Mouse (Mus musculus) testis, adult 2 months (tissue): ENCODE data around the gene Nat14. TPM values are rescaled to one million over a fixed set of nuclear protein-coding genes. Genes with fewer than 3 reads are reported as not detected.

Experiments
- H3K27ac ChIP-seq: fragments of 200-500 bp; 2 replicates; pipeline ENCODE4 v1.5.1; 2012; ENCODE audit warnings: low read depth, low read length; ENCODE audit not compliant: control insufficient read depth, insufficient read depth
- H3K27me3 ChIP-seq: fragments of 200-500 bp; 2 replicates; pipeline ENCODE4 v1.6.1; 2012; ENCODE audit warnings: mild to moderate bottlenecking, low read length, moderate library complexity; ENCODE audit not compliant: control insufficient read depth, insufficient read depth
- H3K36me3 ChIP-seq: fragments of 200-500 bp; 2 replicates; pipeline ENCODE4 v1.6.1; 2012; ENCODE audit warnings: mild to moderate bottlenecking, low read length; ENCODE audit not compliant: control insufficient read depth, insufficient read depth
- H3K4me1 ChIP-seq: fragments of 200-500 bp; 2 replicates; pipeline ENCODE4 v1.6.1; 2012; ENCODE audit warnings: low read length; ENCODE audit not compliant: control insufficient read depth, insufficient read depth
- H3K4me3 ChIP-seq: fragments of 200-500 bp; 2 replicates; pipeline ENCODE4 v1.5.1; 2012; ENCODE audit warnings: low read depth, mild to moderate bottlenecking, low read length, moderate library complexity, mixed read lengths; ENCODE audit not compliant: control insufficient read depth
- CTCF ChIP-seq: fragments of 200-500 bp; IDR thresholded peaks from 2 replicates; pipeline ENCODE4 v1.5.1; 2012; ENCODE audit warnings: low read depth, mild to moderate bottlenecking, inconsistent platforms, low read length, moderate library complexity; ENCODE audit not compliant: control insufficient read depth, insufficient read depth, insufficient replicate concordance
- POLR2A ChIP-seq: fragments of 200-500 bp; IDR thresholded peaks from 2 replicates; pipeline ENCODE4 v1.6.1; 2012; ENCODE audit warnings: low read depth, mild to moderate bottlenecking, inconsistent platforms, low read length, moderate library complexity; ENCODE audit not compliant: control insufficient read depth
- polyA plus RNA-seq: library from polyadenylated mRNA; depleted of rRNA; stranded (reverse); fragments of >200 nt; gene quantifications from 2 replicates; pipeline ENCODE4 v1.2.3, GENCODE M21; 2012

Gene Nat14
- polyA plus RNA-seq, 1 experiment: 3.7 TPM

- TF ChIP-seq POLR2A (no peak), CTCF (no peak)
- H3K27me3 ChIP-seq: no peaks in the 10 kb centered on the region
- H3K27ac ChIP-seq: no peak overlapping the region
- no peaks in the 10 kb centered on the region for H3K4me1 ChIP-seq
- no peaks in the 10 kb centered on the region for H3K36me3 ChIP-seq
- no peak overlapping the region for H3K4me3 ChIP-seq
Observed at GRCm38 (mm10) chr7:4936832-4937231, 15.0 kb downstream of the Nat14 start.

- H3K36me3 ChIP-seq: no peaks in the 10 kb centered on the region
- no peak overlapping the region for H3K27ac ChIP-seq
- TF ChIP-seq CTCF (no peak), POLR2A (no peak)
- no peaks in the 10 kb centered on the region for H3K4me1 ChIP-seq
- no peak overlapping the region for H3K4me3 ChIP-seq
- H3K27me3 ChIP-seq: no peaks in the 10 kb centered on the region
Observed at GRCm38 (mm10) chr7:4937392-4937791, 15.6 kb downstream of the Nat14 start.

- no peak overlapping the region for H3K27ac ChIP-seq
- no peaks in the 10 kb centered on the region for H3K36me3 ChIP-seq
- TF ChIP-seq POLR2A (no peak), CTCF (peak; percentile 80; the same call in 1 of the 2 replicates)
- peaks cover 3% of the 10 kb centered on the region for H3K4me1 ChIP-seq
- H3K27me3 ChIP-seq: no peaks in the 10 kb centered on the region
- H3K4me3 ChIP-seq: no peak overlapping the region
Observed at GRCm38 (mm10) chr7:4938456-4938855, 16.6 kb downstream of the Nat14 start.

- Histone ChIP-seq H3K4me3 (no peak overlapping the region), H3K27me3 (no peaks in the 10 kb centered on the region), H3K27ac (no peak overlapping the region), H3K36me3 (no peaks in the 10 kb centered on the region), H3K4me1 (peaks cover 4% of the 10 kb centered on the region)
- TF ChIP-seq POLR2A: no peak
- TF ChIP-seq CTCF: peak; percentile 73; the same call in 1 of the 2 replicates
Observed at GRCm38 (mm10) chr7:4940068-4940479, 18.2 kb downstream of the Nat14 start.

GRCm38 (mm10) chr7:4942673-4943072 is 20.8 kb downstream of the Nat14 start:
- TF ChIP-seq CTCF (no peak), POLR2A (no peak)
- peaks cover 4% of the 10 kb centered on the region for H3K4me1 ChIP-seq
- no peak overlapping the region for H3K27ac ChIP-seq
- H3K27me3 ChIP-seq: no peaks in the 10 kb centered on the region
- no peaks in the 10 kb centered on the region for H3K36me3 ChIP-seq
- H3K4me3 ChIP-seq: no peak overlapping the region

- H3K36me3 ChIP-seq: no peaks in the 10 kb centered on the region
- peak overlapping the region; percentile 18; the same call in 1 of the 2 replicates for H3K4me3 ChIP-seq
- TF ChIP-seq CTCF (peak; percentile 92; the same call in 1 of the 2 replicates), POLR2A (no peak)
- H3K4me1 ChIP-seq: peaks cover 4% of the 10 kb centered on the region
- no peaks in the 10 kb centered on the region for H3K27me3 ChIP-seq
- H3K27ac ChIP-seq: no peak overlapping the region
Observed at GRCm38 (mm10) chr7:4943223-4943815, 21.5 kb downstream of the Nat14 start.

- no peak for TF ChIP-seq CTCF
- TF ChIP-seq POLR2A: no peak
- Histone ChIP-seq H3K36me3 (no peaks in the 10 kb centered on the region), H3K4me3 (no peak overlapping the region), H3K27ac (no peak overlapping the region), H3K4me1 (peaks cover 4% of the 10 kb centered on the region), H3K27me3 (no peaks in the 10 kb centered on the region)
Observed at GRCm38 (mm10) chr7:4947855-4948254, 26.0 kb downstream of the Nat14 start.
